Comparison of ENCODE assay signal across 10 mouse cellular contexts in the genomic region with DNA sequence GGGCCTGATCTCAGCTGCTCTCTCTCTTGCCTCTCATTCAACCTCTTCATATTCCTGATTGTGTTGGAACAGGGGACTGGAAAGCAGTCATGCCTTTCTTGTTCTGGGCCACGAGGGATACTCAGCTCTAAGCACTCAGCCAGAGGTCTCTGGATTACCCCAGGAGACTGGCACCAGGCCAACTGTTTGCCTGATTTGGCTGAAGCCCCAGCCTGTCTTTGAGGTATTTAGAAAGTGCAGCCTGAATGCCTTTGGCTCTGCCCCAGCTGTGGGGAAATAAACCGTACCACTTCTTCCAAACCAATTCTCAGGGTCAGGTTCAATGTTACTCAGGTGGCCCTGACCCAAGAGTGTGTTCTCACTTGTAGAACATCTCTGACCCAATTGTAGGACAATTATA.
DNase-seq lines count a peak whose midpoint lies in the region; ATAC-seq and TF ChIP-seq lines count a peak whose summit lies in the region.
"Had no signal": no experiment of that assay in that cellular context is flagged by ENCODE, and none has a peak within 500 bp of the region (broad histone marks: within the 10 kb centered on the region; RNA-seq: fewer than 3 reads in every experiment).

No protein-coding gene starts in this region.

- H3K4me3 ChIP-seq in heart, adult 2 months, result no peak overlapping the region
- no peak overlapping the region for H3K4me3 ChIP-seq in heart, embryonic 11.5 days (ENCODE audit: low read depth, low read length)
- no peak overlapping the region for H3K4me3 ChIP-seq in embryonic facial prominence, embryonic 15.5 days (replicated peaks)
- H3K4me3 ChIP-seq in hindbrain, postnatal 0 days (ENCODE audit: low read length), result no peak overlapping the region
- H3K4me3 ChIP-seq: embryonic facial prominence, embryonic 13.5 days; liver, embryonic 13.5 days had no signal

- no peaks in the 10 kb centered on the region for H3K79me2 ChIP-seq in heart, adult 2 months (replicated peaks; ENCODE audit: control insufficient read depth, insufficient read depth, low read length)

- peak; percentile 75 to 83 for DNase-seq in heart, adult 2 months
- peak; percentile 65 for DNase-seq in adipocyte (ENCODE audit: low spot score)
- peak; percentile 76 for DNase-seq in hindbrain, postnatal 0 days (ENCODE audit: low spot score)
- peak; percentile 72 for DNase-seq in lung, postnatal 14 days
- DNase-seq in urinary bladder, postnatal 14 days (ENCODE audit: low spot score), result peak; percentile 70
- no peak for DNase-seq in embryo, embryonic 9.5 days (ENCODE audit: extremely low spot score)
- DNase-seq: liver, embryonic 13.5 days had no signal

- H3K4me1 ChIP-seq in heart, adult 2 months (ENCODE audit: control insufficient read depth, insufficient read depth, low read length), result no peaks in the 10 kb centered on the region
- H3K4me1 ChIP-seq in heart, embryonic 11.5 days (ENCODE audit: control insufficient read depth, insufficient read depth, low read length), result no peaks in the 10 kb centered on the region
- 0 out of 2 replicates have a peak, but pooled peaks cover 8% of the 10 kb centered on the region for H3K4me1 ChIP-seq in embryonic facial prominence, embryonic 15.5 days
- H3K4me1 ChIP-seq in hindbrain, postnatal 0 days (ENCODE audit: insufficient read depth, low read length), result no peaks in the 10 kb centered on the region
- H3K4me1 ChIP-seq: liver, embryonic 13.5 days had no signal

- H3K4me2 ChIP-seq in heart, embryonic 11.5 days, result no peak overlapping the region
- no peak overlapping the region for H3K4me2 ChIP-seq in embryonic facial prominence, embryonic 15.5 days (replicated peaks)
- H3K4me2 ChIP-seq in hindbrain, postnatal 0 days (ENCODE audit: low read depth, low read length), result no peak overlapping the region
- H3K4me2 ChIP-seq: embryonic facial prominence, embryonic 13.5 days; liver, embryonic 13.5 days had no signal

- no peak for ATAC-seq in heart, embryonic 11.5 days (replicated peaks; ENCODE audit: insufficient number of reproducible peaks, low FRiP score, low TSS enrichment)
- peak; percentile 43; the same call in 1 of the 2 replicates for ATAC-seq in embryonic facial prominence, embryonic 15.5 days (ENCODE audit: insufficient number of reproducible peaks, low FRiP score, low TSS enrichment, low read depth)
- ATAC-seq in hindbrain, postnatal 0 days, result no peak

- no peaks in the 10 kb centered on the region for H3K27me3 ChIP-seq in heart, adult 2 months (ENCODE audit: control insufficient read depth, insufficient read depth, low read length)
- no peaks in the 10 kb centered on the region for H3K27me3 ChIP-seq in heart, embryonic 11.5 days (ENCODE audit: control insufficient read depth, insufficient read depth, low read length)
- H3K27me3 ChIP-seq in embryonic facial prominence, embryonic 15.5 days, result no peaks in the 10 kb centered on the region
- H3K27me3 ChIP-seq in hindbrain, postnatal 0 days (ENCODE audit: insufficient read depth, low read length), result no peaks in the 10 kb centered on the region
- H3K27me3 ChIP-seq: embryonic facial prominence, embryonic 13.5 days; liver, embryonic 13.5 days had no signal

- intact Hi-C loops in heart, adult 2 months (cut with DNase I), result no loop called here

- 19% methylated on average over 2 of the region's 2 CpGs for WGBS in heart, adult 2 months
- 51% methylated on average over 2 of the region's 2 CpGs for WGBS in heart, embryonic 11.5 days (ENCODE audit: insufficient replicate concordance)
- WGBS in embryonic facial prominence, embryonic 15.5 days, result 15% methylated on average over 2 of the region's 2 CpGs
- 30% methylated on average over 2 of the region's 2 CpGs for WGBS in hindbrain, postnatal 0 days

- no peak for TF ChIP-seq POLR2A in heart, adult 2 months (IDR thresholded peaks at IDR 0.05; ENCODE audit: insufficient read depth, low read depth, low read length)

- H3K36me3 ChIP-seq in heart, adult 2 months (ENCODE audit: control insufficient read depth, insufficient read depth, low read length), result no peaks in the 10 kb centered on the region
- H3K36me3 ChIP-seq in heart, embryonic 11.5 days (ENCODE audit: control insufficient read depth, insufficient read depth, low read length), result no peaks in the 10 kb centered on the region
- no peaks in the 10 kb centered on the region for H3K36me3 ChIP-seq in embryonic facial prominence, embryonic 15.5 days
- no peaks in the 10 kb centered on the region for H3K36me3 ChIP-seq in hindbrain, postnatal 0 days (ENCODE audit: insufficient read depth, low read length)
- H3K36me3 ChIP-seq: embryonic facial prominence, embryonic 13.5 days; liver, embryonic 13.5 days had no signal

- TF ChIP-seq CTCF in heart, adult 2 months (IDR thresholded peaks at IDR 0.05), result no peak
- no peak for TF ChIP-seq CTCF in hindbrain, postnatal 0 days (IDR thresholded peaks at IDR 0.05; ENCODE audit: low read depth)

- no peak overlapping the region for H3K9ac ChIP-seq in heart, adult 2 months (ENCODE audit: low read depth, low read length)
- H3K9ac ChIP-seq in heart, embryonic 11.5 days (ENCODE audit: low read depth, low read length), result no peak overlapping the region
- no peak overlapping the region for H3K9ac ChIP-seq in embryonic facial prominence, embryonic 15.5 days
- no peak overlapping the region for H3K9ac ChIP-seq in hindbrain, postnatal 0 days (replicated peaks; ENCODE audit: low read length)
- H3K9ac ChIP-seq: embryonic facial prominence, embryonic 13.5 days; liver, embryonic 13.5 days had no signal

- 0 out of 2 replicates have a peak, but pooled peaks have one; percentile 33 for TF ChIP-seq EP300 in heart, adult 2 months (IDR thresholded peaks at IDR 0.05; ENCODE audit: insufficient read depth, low read depth, low read length)

- H3K9me3 ChIP-seq in heart, embryonic 11.5 days (replicated peaks; ENCODE audit: control insufficient read depth, low read length), result no peaks in the 10 kb centered on the region
- no peaks in the 10 kb centered on the region for H3K9me3 ChIP-seq in embryonic facial prominence, embryonic 15.5 days (replicated peaks)
- H3K9me3 ChIP-seq in hindbrain, postnatal 0 days (ENCODE audit: low read length), result no peaks in the 10 kb centered on the region
- H3K9me3 ChIP-seq: embryonic facial prominence, embryonic 13.5 days; liver, embryonic 13.5 days had no signal

- no peak overlapping the region for H3K27ac ChIP-seq in heart, adult 2 months
- H3K27ac ChIP-seq in heart, embryonic 11.5 days (ENCODE audit: low read depth, low read length), result no peak overlapping the region
- no peak overlapping the region for H3K27ac ChIP-seq in embryonic facial prominence, embryonic 15.5 days (replicated peaks)
- H3K27ac ChIP-seq in hindbrain, postnatal 0 days, result no peak overlapping the region
- H3K27ac ChIP-seq: embryonic facial prominence, embryonic 13.5 days; liver, embryonic 13.5 days had no signal
